Mouse (Mus musculus) gonadal fat pad, adult 2 months (tissue): ENCODE measurements at regions not wholly inside any gene's neighbourhood (a gene's known extent, or its start where the extent isn't known, plus 50 kb on each side); places are given as distances from the start of the nearest gene placed in this dataset.

Experiments
- DNase-seq: peaks from one replicate; pipeline ENCODE4 v3.0.0-alpha.2; 2012; ENCODE audit warnings: low read depth

DNA sequence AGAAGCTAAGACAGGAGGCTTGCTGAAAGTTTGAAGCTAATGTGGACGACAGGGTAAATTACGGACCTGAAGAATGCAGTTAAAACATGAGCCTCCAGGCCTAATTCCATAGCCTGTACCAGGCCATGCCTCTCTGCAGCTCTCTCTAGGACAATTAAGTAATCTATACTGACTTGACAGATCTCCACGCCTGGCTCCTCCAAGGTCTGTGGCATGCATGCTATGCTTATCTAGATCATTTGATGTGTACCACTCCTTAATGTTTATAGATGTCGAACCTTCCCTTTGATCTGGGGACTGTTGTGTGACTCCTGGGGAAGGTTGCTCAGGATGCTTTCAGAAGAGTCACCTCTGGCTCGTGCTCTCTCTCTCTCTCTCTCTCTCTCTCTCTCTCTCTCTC lies 62.2 kb upstream of the Cd55 start:
- DNase-seq = no peak

DNA sequence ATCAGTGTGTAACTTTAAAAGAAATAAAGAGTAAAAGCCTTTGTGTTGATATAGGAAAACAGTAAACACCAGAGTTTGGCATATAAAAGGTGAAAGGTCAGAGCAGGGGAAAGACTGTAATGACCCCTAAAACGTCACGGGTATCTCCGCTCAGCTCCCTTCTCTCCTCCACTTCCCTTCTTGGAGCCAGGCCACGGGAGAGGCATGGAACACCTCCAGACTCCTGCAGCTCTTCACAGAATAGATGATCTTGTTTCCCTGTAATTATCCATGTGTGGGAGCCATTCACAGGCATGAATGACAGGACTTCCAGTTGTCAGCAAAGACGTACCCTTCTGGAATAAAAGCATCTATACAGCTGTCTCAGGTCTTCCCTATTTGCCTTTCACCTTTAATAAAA lies 55.3 kb upstream of the Cd55 start:
- no peak for DNase-seq

DNA sequence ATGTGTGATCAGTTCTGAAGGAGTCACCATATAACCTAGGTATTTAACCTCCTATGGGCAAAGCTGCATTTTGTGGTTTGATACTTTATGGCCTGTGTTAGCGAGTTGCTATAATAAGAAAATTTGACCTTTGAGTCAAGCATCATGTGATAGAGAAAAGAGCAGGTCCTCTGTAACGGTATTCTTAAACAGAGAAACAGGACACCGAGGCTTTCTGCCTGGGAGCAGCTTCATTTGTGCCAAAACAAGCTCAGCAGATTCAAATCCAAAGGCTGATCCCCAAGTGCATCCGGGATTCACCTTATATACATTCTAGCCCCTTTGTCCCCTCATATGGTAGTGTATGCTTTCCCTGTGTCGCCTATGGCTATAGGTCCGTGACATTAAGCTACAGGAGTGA lies 54.1 kb upstream of the Cd55 start:
- no peak for DNase-seq

DNA sequence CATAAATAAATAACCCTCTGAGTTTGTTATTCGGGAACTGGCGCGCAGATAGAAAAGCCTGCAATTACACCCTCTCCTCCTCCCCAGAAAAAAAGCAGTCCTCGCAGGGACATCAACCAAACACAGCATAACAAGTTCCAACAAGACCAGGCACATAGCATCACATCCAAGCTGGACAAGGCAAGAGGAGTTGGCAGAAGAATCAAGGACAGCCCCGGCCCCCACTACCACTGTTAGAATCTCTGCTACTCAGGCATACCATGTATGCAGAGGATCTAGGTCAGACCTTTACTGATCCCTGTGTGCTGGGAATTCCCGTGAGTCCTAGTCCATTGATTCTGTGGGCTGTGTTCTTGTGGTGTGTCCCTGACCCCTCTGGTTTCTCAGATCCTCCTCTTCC lies 52.8 kb upstream of the Cd55 start:
- DNase-seq = no peak

DNA sequence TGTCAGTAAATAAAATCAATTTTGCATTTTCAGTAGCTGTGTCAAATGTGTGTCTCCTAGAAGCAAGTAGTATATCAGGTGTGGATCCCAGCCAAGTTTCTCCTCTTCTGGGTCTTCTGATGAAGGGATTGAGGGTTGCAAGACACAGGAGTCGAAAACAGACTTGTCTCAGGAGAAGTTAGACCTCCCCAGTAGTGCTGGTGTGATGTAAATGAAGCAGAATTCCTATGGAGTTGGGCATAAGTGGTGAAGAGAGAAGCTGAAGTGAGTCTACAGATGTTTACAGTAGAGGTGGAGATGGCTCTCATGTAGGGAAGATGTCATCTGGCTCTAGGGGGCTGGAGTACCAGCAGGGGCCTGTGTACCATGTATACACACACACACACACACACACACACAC lies 50.9 kb upstream of the Cd55 start:
- no peak for DNase-seq

DNA sequence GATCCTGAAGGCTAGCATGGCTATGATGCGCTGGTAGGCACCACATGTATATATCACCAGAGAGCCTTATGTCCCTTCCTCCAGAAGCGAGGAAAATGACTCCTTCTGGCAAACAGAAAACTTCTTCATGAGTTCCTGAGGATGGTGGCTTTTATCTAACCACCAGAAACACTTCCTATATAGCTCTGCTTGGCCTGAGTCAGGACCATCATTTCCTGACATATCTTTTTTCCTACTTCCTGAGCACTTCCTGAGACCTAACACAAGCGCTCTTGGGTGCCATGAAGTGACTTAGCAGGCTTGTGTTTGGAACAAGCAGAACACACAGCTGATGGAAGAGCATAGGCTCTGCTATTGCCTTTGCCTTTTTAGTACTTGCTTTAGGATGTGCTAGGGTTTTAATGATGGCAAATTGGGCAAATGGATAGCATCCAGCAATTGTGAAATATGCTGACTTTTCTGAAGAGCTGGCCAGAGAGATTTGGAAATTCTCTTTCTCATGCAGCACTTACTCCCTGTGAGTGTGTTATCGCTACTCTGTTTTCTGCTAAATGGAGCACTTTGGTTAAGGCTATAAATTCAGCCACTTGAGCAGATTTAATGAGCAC lies 50.4 kb upstream of the Cd55 start:
- DNase-seq = peak; percentile 40
